Mouse (Mus musculus): ENCODE results near the gene Clic4. TPM values are rescaled to one million over a fixed set of nuclear protein-coding genes. Genes with fewer than 3 reads are reported as not detected.

The Clic4 gene
- total RNA-seq, 2 experiments from 2014 or later, result 36.3 to 40.6 TPM

DNA sequence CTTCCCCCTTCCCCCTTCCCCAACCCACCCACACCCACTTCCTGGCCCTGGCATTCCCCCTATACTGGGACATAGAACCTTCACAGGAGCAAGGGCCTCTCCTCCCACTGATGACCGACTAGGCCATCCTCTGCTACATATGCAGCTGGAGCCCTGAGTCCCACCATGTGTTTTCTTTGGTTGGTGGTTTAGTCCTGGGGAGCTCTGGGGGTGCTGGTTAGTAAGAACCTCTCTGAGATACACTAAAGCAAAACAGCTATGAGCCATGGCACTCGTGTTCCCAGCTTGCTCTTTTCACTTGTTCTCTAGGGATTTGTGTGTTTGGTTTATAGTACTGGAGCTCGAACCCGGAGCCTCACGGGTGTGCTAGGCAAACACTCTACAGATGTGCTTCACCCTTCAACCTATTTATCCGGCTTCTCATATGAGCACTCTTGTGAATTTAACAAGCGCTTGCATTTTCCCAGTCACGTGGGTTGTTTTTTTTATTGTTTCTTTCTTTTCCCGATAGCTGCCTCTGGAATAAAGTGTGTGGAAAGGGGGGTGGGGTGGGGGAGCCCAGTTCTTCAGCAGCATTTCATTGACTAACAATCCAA, 14.6 kb downstream of the Clic4 start:
- no peak for DNase-seq

DNA sequence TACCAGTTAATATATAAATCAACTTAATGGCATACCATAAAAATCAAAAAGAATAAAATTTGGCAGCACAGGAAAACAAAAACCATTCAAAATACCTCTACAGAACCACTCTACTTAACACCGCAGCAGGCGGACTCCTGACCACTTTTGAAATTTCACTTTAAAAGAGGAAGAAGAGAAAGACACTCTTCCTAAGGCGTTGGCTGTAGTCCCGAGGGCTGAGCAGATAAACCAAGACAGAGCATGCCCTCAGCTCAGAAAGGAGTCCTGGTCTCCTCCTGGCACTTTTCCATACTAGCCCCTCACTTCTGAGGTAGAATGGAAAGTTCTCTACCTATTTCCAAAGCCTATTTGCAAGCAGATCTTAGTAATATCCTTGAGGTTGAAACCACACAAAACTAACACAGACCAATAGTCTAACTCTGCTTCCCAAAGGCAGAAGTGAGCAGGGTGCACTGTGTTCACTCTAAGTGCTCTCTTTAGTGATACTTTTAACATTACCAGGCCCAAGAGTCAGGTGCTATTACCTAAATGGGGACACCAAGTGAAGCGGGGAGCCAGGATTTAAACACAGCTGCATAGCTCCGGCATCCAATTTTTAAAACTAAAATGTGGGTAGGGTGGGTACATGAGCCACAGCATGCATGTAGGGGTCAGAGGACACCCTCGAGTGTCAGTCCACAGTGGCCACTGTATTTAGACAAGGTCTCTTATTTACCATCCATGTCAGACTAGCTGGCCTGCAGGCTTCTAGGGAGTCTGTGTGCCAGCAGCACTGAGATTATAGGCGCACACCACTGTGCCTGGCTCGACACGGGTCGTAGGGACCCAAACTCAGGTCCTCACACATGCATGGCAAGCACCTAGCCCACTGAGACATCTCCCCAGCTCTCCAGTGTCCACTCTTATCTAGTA, 15.8 kb downstream of the Clic4 start:
- DNase-seq, result no peak

DNA sequence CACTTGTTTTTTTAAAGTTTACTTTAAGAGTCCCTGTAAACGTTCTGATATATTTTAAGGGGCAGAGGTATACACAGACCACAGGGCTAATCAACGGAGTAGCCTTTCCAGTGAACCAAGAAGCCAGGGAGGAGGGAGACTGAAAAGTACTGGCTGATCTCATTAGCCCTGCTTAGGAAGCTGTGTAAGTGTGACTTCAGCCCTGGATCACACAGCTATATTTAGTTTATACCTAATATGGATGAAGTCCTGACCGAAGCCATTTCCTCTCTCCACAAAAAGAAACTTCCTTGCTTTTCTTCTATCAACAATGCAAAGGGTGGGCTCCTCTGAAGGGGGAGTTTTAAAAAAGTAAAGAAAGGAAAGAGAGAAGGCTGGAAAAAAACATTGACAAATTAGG, 17.8 kb downstream of the Clic4 start:
- no peak for DNase-seq

DNA sequence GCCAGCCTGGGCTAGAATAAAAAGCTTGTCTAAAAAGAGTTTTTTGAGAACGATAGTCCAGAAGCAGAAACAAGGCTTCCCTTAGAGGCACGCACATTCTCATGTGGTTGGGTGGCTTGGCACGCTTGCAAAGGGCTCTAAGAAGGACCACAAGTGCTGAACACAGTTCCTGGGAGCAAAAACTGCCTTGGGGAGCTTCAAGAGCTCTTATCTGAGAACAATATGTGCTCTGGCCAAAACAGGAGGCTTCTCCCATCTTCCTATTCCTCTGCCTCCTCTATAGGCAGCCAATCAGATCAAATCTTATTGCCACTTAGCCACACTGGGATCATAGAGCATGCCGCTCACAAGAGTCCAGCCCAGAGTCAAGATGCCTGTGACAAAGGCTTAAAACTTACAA, 18.3 kb downstream of the Clic4 start:
- DNase-seq, result no peak

DNA sequence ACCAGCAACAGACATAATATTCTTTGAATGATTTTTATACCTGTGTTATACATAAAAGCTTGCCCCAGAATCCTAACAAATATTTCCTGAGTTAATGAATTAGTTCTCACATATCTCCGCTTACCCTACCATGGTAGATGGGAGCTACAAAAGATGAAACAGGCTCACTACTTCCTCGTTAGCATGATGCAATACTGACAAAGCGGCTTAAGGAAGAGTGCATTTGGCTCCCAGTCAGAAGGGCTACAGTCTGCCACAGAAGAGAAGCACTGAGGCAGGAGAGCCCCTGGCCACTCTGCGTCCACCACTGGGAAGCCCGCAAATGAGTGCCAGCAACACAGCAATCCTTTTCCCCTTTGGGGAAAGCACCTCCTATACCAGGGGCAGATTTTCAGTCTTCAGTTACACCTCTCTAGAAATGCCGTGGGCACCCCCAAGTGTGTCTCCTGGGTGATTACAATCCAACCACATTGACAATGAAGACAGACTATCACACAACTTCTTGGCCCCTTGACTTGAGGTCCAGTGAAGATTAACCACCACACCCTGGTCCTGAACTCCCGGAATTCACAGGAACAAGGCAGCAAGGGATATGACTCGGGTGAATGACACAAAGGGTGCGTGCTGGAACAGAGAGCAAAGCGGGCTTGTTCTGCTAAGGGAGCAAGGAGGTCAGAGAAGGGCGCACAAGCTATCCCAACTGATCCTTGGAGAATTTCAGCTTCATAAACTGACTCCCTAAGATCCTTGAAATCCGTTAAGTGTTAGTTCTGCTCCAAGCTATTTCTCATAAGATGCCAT, 19.2 kb downstream of the Clic4 start:
- DNase-seq, result no peak

DNA sequence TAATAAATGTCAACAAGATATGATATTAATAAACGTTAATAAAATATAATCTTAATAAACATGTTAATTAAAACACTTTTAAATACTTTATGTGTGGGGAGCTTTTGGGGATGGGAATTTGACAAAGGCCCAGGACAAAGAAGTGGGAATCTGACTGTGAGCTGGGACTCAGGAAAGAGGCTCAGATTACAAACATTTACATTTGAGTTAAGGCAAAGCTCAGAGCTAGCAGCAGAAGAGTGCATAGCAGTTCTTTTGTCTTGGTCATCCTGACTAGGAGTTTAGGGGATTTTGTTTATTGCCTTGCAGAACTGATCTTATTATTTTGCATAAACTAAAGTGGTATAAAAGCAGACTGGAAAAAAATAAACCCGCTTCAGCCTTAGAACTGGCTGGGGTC, 20.8 kb downstream of the Clic4 start:
- DNase-seq, result no peak

DNA sequence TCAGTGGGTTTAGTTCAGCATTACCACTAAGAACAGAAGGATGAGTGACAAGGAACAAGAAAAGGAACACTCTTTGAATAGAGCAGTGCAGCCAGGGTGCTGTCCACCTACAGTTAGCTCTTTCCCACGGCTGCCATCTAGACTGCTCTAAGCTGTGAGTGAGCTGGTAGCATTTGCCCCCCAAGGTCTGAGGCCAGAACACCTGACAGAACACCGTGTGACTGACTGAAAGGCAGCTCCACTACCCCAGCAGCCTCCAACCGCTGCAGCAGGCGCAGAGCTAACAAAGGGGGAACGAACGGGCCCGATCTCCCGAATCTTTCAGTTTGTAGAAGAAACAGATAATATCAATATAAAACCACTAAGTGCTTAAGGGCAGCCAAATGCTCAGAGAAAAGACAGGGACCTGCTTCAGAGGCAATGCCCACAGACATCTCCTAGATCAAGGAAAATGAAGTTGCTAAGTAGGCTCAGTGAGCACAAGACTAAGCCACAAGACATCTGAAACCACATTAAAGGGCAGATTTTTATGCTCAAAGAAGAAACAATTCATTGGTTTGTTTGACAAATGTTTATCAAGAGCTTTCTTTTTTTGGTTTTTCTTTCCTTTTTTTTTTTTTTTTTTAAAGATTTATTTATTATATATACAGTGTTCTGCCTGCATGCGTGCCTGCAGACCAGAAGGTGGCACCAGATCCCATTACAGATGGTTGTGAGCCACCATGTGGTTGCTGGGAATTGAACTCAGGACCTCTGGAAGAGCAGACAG, 24.2 kb downstream of the Clic4 start:
- DNase-seq, result no peak

DNA sequence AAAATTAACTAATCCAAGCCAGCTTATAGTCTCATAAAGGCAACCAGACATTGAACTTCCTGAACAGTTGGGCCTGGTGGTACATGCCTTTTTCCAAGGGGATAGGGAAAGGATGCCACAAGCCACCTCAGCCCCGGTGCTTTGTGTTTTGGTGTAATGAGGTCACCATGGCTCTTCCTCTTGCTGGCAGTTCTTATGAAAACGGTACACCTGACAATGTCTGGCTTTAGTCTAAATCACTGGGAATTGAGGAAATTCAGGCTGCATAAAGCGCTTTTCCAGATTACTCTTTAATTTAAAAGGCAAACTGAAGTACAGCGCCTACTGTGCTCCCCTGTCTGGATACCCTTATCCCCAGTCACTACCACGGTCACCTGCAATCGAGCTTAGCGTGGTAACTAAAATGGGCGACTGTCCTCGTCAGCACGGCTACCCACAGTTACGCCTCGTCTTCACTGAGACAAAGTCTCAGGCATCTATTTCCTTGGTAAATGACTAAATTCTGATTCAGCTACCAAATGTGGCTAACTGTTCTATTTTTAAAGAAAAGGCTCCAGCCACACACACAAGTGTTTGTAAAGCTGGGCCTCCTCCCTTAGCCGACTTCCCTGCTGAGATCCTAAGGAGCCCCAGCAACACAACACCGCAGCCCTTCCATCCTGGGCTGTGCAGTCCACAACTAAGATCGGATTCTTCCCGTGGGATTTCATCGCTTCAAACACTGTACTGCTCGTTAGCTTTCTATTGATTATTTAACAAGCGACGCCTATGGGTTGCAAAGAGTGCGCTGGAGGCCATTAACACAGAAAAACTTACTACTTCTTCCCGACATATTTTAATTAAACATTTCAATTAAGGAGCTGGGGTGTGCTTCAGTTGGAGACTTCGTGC, 25.5 kb downstream of the Clic4 start:
- no peak for DNase-seq

DNA sequence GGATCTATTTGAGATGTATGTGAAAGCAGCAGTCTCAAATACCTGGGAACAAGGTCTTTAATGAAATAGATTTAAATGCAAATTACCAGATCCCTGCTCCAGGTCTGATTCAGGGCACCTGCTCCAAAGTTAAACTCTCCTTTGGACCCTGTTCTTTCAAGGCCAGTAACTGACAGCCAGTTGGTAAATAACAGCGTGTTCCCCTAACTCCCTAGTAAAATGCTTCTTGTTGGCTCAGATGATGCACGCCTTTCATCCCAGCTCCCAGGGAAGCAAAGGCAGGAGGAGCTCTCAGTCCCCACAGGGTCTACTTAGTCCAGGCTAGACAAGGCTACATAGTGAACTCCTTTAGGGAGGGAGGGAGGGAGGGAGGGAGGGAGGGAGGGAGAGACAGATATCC, 26.2 kb downstream of the Clic4 start:
- no peak for DNase-seq

DNA sequence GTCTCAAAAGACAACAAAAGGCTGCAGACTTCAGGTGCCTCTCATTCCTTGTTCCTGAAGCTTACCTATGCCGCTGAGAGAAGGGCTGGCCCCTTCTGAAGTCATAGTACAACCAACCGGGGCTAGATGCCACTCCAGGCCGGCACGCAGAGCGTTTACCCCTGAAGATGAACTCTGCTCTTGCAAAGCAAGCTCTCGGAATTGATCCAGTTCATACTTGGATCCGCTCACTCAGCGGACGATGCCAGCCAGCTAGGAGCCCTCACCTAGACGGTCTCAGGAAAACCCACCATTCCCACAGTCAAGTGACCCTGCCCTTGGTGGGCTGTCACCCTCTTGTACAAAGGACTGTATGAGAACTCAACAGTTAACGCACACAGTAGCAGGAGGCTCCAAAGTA, 26.8 kb downstream of the Clic4 start:
- DNase-seq, result no peak

DNA sequence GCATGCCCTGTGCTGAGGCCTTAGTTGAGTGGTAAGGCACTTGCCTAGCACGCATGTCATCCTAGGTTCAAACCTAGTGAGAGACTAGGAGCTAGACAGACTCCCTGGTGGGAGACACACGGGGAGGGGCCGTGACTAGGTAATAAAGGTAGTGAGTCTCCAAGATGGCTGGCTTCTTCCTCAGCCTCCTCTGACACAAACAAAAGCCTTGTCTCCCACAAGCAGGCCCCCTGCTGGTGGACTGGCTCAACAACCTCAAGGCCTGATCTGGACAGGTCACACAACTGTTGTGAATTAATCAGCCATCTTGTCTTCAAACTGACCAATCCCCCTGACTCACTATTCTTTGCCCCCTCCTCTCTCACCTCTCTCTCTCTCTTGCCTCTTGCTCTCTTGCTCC, 28.3 kb downstream of the Clic4 start:
- DNase-seq, result no peak

DNA sequence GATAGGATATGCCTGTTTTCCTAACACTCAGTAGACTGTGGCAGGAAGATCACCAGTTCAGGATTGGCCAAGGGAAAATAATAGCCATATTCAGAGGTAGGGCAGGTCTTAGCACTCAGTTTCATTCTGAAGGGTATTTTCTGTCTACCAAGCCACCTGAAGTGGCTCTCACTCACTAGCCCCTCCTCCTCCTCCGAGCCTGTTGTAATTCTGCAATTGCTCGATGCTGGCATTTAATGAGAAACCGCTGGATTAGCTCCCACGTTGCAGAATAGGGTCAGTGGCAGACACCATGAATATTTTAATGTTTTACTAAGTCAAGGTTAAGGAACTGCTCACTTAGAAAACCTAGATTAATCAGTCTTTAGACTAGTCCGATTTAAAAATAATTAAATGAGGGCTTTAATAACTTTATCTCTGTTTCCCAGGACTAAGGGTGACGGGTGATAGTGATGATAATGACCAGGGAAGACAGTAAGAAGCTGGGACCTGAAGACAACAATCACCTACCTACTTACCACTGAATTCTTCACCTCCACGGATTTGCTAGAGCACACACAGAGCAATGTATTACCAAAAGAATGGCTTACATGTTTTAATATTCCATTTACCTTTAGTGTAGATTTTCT, 29.6 kb downstream of the Clic4 start:
- DNase-seq, result no peak

DNA sequence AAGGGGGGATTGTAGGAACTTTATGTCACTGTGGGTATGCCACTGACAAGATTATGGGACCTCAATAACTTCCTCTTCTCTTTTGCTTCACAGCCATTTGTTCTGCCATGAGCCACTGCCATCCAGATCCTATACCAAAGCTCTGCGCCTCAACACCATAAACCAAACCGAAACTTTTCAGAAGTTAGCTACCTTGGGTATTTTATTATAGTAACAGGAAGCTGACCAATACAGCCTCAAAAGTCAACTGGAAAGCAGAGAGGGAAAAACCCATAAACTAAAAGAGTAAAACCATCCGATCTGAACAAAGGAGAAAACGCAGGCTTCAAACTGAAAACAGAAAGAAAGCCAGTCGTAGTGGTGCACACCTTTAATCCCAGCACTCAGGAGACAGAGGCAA, 30.2 kb downstream of the Clic4 start:
- no peak for DNase-seq

DNA sequence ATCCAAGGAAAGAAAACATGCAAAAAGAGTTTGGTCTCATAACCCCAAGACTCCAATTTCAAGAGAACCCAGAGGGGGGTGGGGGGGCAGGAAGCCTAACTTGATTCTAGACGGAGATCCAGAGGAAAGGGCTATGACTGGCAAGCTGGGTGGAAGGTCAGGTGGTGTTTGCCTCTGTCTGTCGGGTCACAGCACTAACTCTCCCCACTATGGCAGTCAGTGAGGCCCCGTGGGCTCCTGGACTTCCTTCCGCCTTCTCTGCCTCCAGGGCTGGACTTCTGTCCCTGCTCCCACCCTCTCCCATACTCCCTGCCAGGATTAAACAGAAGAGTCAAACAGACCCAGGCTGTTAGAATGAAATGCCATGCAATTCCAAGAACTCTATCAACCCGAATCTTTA, 30.9 kb downstream of the Clic4 start:
- DNase-seq, result no peak

DNA sequence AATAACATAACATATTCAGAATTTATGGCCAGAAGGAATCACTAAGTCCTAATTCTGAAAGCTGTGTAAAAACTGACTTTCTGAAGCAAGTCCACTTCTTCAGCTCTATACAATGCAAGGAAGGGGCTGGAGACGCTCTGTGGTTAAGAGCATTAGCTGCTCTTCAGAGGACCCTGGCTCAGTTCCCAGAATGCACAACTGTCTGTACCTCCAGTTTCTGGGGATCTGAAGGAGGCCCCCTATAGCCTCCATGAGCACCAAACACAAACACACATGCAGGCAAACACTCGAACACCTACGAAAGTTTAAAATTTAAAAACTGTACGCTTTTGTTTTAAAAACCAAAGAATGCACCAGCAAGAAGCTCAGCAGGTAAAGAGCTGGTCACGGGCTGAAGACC, 31.5 kb downstream of the Clic4 start:
- DNase-seq, result no peak

DNA sequence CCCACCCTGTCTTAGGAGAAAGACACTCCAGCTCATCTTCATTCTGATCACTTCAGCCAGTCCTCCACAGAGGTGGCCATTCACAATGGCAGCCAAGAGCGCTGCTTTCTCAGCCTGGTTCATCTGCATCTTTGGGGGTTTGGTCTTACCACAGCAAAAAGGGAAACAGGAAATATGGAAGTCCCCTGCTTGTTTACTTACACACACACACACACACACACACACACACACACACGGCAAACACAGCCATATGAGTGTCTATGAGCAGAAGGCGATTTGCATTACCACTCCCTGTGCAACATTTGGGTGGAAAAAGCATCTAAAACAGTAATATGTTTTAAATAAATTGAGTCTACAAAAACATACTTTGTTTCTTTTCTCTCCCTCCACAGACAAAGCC, 32.3 kb downstream of the Clic4 start:
- DNase-seq, result no peak

DNA sequence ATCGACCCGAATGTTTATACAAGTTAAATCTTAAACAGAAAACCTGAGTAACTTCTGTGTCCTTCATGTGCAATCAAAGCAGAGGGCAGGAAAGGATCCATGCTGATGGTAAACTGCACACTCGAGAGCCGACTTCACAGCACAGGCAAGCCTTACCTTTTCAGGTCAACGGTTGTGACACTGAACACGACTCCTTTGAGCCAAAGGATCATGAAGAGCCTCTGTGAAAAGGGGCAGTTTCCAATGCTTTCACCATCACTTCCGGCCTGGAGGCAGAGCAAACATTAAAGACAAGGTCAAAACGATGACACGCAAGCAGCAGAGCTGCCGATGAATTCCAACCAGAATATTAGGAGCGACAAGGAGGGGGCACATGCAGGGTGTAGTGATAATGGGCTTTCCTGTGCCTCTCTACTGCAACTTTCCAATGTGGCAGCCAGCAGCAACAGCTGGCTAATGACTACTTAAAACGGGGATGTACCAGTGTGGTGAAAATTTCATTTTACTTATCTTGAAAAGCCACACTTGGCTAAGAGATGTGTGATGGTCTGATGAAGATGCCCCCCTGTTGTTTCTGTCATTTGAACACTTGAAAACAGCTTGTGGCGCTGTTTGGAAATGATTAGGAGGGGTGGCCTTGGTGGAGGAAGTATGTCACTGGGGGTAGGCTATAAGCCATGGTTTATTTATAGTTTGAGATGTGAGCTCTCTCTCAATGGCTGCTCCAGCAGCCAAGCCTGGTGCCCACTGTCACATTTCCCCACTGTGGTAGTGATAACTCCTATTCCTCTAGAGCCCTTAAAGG, 33.7 kb downstream of the Clic4 start:
- DNase-seq, result no peak

DNA sequence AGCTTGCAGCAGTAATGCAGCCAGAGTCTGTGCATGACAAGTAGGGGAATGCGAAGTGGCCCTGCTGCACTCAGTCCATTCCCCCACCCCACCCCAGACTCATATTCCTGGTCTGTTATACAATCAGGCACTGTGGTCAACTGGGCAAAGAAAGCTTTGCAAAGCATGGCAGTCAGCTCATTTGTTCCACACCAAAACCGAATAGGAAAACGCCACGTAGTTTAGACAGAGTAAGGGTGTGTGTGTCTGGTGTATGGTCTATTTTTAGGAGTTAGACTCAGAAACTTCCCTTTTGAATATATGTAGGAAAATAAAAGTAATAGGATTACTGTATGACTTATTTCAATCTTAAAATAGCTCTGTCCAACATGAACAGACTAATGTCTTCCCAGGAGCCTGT, 36.0 kb downstream of the Clic4 start:
- DNase-seq, result no peak

DNA sequence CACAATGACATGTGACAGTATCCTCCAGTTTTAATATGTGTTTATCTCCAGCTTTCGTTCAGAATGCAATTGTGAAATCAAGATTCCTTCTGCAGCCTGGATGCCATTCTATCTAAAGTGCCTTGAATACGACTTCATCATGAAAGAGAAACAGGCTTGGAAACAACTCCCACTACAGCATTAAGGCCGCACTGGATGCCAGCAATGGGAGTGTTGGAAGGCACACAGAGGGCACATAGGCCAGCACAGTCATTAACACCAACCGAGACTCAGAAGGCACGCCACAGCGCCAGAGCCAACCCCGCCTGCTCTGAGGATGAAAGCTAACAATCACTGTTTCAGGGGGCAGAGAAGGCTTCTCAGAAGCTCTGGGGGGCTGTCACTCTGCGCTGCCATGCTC, 37.1 kb downstream of the Clic4 start:
- no peak for DNase-seq

DNA sequence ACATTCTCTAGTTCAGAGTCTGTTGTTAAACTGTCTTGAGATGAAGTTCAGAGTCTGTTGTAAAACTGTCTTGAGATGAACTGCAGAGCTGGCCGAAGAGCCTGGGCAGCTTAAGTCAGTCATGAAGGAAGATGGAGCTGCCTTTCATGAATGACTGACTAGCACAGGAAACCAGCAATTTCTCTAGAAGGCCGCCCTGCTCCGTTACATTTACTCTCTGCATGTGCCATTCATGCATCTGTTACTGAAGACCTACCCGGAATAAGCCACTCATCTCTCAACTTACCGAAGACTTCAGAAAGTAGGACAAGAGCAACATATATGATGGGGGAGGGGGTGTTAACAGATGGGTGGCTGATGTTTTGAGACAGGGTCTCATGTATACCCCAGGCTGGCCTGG, 40.1 kb downstream of the Clic4 start:
- DNase-seq, result no peak

Data from layer of hippocampus, postnatal 36 days (tissue).